Mouse (Mus musculus) lung, postnatal 10 days (tissue): ENCODE measurements around the gene Gm45713.
"Not testable (repeated sequence)": the region's sequence is repeated elsewhere in the genome, so short reads cannot be mapped to it uniquely, and the experiment has no call there.

Source experiments
- DNase-seq: peaks from one replicate; pipeline ENCODE4 v3.0.0; 2021

Gm45713 gene

DNA sequence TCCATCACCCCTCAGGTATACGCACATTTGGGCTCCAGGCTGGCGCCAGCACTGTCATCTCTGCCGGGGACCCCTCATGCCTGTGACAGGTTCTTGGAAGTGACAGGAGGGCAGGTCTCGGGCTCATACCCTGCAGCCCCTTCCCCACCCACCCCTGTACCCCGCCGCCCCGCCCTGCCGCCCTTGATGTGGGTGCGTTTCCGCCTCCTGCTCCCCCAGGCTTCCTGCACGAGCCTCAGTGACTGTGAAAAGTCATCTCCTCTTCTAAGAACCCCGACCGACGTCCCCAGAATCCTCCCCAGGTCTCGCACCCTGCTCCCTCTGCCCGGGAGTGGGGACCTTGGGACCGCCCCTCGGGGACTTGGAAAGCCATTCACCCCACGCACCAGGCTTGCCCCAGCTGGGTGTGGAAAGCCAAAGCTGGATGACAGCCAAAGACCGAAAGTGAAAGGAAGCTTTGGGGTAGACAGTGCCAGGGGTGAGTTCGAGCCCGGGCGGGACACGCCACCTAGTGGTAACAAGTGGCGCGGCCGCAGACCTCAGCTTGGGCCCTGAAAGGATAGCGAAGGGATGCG lies at the start of gene Gm45713, which contains the start of gene Flt3l:
Gene Gm45713 (minus strand): TSS at position 239 of the 575 bp plus-strand sequence.
Gene Flt3l (minus strand): TSS at position 440 of the 575 bp plus-strand sequence.
- DNase-seq, result peak; percentile 96

- DNase-seq, result no peak
Observed at GRCm38 (mm10) chr7:45183672-45184071, 47.6 kb upstream of the Gm45713 start.

GRCm38 (mm10) chr7:45182606-45183005 lies 46.6 kb upstream of the Gm45713 start:
- no peak for DNase-seq

DNA sequence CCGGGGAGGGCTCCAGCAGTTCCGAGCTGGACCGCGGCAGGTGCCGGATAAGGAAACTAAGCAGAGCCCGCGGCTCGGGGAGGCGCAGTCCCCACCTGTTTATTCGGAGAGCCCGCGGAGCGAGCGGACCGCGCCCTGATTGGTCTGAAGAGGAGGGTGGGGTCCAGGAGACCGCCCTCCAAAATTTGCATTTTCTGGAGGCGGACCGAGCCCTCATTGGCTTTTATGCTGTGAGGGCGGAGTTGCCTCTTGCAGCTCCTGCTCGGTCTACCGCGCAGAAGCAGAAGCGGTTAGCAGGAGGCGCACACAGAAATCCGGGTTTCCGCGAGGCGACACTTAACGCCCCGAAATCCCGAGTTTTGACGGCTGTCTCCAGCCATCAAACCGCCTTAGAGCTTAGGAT lies 46.2 kb upstream of the Gm45713 start:
- DNase-seq, result peak; percentile 93

GRCm38 (mm10) chr7:45181540-45181939 lies 45.5 kb upstream of the Gm45713 start:
- no peak for DNase-seq

GRCm38 (mm10) chr7:45180896-45181477 lies 45.0 kb upstream of the Gm45713 start, which contains the start of gene Pth2:
TSS of gene Pth2 (plus strand) at chr7:45180995.
- DNase-seq, result no peak

GRCm38 (mm10) chr7:45179469-45179868 lies 43.4 kb upstream of the Gm45713 start, which contains the start of gene Gfy:
TSS of gene Gfy (minus strand) at chr7:45179569.
- DNase-seq, result no peak

GRCm38 (mm10) chr7:45178550-45178949 lies 42.5 kb upstream of the Gm45713 start:
- DNase-seq, result no peak

- no peak for DNase-seq
Observed at GRCm38 (mm10) chr7:45176356-45176755, 40.3 kb upstream of the Gm45713 start.

DNA sequence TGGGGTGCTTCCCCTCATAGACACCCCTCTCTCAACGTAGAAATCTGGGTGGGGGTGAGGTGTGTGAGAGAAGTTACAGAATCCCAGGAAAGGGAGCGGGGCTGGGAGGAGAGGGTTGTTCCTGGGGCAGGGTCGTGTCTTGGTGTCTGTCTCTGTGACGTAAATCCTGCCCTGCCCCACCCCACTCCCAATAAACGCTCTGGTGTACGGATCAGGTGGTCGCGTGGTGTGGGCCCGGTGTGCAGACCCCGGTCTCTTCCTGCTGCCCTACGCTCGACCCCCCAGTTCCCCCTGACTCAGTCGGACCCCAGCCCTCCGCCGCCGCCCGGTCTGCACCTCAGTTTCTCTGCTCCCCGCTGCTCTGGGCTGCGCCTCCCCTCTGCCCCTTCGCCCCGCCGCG lies 39.9 kb upstream of the Gm45713 start:
- DNase-seq, result no peak

GRCm38 (mm10) chr7:45175398-45175797 lies 39.4 kb upstream of the Gm45713 start:
- no peak for DNase-seq

DNA sequence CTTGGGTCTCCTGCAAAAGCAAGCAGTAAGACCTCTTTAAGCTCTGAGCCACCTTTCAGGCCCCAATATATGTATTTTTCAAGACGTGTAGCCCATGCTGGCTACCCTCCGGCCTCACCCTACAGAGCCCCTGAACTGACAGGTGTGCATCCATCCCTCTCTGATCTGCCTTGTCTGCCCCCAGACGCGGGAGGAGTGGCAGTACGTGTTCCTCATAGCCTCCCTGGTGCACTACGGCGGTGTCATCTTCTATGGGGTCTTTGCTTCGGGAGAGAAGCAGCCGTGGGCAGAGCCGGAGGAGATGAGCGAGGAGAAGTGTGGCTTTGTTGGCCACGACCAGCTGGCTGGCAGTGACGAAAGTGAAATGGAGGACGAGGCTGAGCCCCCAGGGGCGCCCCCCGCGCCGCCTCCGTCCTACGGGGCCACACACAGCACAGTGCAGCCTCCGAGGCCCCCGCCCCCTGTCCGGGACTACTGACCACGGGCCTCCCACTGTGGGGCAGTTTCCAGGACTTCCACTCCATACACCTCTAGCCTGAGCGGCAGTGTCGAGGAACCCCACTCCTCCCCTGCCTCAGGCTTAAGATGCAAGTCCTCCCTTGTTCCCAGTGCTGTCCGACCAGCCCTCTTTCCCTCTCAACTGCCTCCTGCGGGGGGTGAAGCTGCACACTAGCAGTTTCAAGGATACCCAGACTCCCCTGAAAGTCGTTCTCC lies 38.7 kb upstream of the Gm45713 start:
- DNase-seq, result no peak

DNA sequence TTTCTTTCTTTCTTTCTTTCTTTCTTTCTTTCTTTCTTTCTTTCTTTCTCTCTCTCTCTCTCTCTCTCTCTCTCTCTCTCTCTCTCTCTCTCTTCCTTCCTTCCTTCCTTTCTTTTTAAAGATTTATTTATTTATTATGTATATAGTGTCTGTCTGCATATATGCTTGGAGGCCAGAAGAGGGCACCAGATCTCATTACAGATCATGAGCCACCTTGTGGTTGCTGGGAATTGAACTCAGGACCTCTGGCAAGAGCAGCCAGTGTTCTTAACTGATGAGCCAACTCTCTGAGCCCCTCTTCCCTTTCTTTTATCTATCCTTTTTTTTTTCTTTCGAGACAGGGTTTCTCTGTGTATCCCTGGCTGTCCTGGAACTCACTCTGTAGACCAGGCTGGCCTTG lies 37.7 kb upstream of the Gm45713 start:
- DNase-seq, result not testable (repeated sequence)

GRCm38 (mm10) chr7:45172974-45173373 lies 36.9 kb upstream of the Gm45713 start:
- no peak for DNase-seq

DNA sequence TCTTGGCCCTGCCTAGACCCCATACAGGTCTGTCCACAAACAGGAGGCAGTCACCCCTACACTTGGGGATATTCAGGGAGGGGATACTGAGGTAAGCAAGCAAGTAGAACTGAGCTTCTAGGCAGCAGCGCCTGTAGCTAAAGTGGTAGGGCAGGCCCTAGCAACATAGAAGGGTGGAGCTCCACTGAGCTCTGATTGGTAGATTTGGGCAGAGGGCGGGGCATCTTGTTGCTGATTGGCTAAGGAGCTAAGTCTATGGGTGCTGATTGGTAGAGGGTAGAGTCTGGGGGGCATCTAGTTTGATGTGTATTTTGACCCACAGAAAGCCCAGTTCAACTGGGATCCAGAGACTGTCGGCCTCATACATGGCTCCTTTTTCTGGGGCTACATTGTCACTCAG lies 33.5 kb upstream of the Gm45713 start:
- DNase-seq, result no peak

- no peak for DNase-seq
Observed at GRCm38 (mm10) chr7:45168656-45169055, 32.6 kb upstream of the Gm45713 start.

GRCm38 (mm10) chr7:45167761-45168445 lies 31.9 kb upstream of the Gm45713 start:
- no peak for DNase-seq

- DNase-seq, result no peak
Observed at GRCm38 (mm10) chr7:45166950-45167401, 30.9 kb upstream of the Gm45713 start.

GRCm38 (mm10) chr7:45165701-45166100 lies 29.7 kb upstream of the Gm45713 start:
- no peak for DNase-seq

DNA sequence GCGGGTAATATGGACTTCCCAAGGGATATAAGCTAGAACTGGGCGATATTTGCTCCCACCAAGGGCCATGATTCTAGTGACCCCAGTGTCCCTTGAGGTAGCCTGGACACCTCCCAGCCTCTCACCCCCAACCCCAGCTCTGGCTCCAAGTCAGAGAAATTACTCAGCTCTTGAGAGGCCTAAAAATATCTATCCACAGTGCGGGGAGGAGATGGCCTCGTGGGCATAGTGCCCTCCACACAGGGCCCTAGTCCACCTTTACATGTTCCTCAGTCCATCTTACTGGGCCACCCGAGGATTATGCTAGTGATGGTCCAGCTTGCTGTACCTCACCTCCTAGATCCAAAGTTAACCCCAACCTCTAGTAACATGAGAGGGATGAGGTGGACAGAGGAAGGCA lies 28.8 kb upstream of the Gm45713 start:
- no peak for DNase-seq

- DNase-seq, result peak; percentile 48
Observed at GRCm38 (mm10) chr7:45163735-45164490, 27.9 kb upstream of the Gm45713 start, which contains the start of gene Slc17a7. TSS of gene Slc17a7 (plus strand) at chr7:45163949.

DNA sequence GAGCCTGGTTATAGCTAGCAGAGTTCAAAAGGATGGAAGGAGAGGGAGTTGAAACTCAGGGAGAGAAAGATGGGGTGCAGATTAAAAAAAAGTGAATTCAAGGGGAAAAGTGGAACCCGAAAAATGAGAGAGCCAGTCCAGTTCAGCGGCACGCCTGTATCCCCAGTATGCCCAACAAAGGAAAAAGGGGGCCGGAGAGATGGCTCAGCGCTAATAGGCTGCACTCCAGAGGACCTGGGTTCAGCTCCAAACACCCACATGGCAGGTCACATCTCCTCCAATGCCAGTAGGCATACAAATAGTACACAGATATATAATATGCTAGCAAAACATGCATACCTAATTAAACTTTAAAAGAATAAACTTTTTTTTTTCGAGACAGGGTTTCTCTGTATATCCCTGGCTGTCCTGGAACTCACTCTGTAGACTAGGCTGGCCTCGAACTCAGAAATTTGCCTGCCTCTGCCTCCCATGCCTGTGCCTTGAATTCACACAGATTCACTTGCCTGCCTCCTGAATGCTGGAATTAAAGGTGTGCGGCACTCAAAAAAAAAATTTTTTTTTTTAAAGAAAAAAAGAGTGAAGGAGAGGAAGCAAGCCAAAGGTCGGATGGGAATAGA lies 27.1 kb upstream of the Gm45713 start:
- DNase-seq, result no peak
